Mouse (Mus musculus) sigmoid colon, adult 10 weeks (tissue): ENCODE measurements around the gene Pik3c2g. TPM values are rescaled to one million over a fixed set of nuclear protein-coding genes. Genes with fewer than 3 reads are reported as not detected.

Experiments used
- polyA plus RNA-seq: library from polyadenylated mRNA; stranded (reverse); fragments of 350-450 nt; fragmentation: Illumina TruSeq; extraction: RNeasy Lipid Tissue Mini Kit (QIAGEN cat#74804); gene quantifications from one replicate; pipeline ENCODE4 v1.2.3, GENCODE M21; 2014; ENCODE audit warnings: low read depth, low replicate concordance

The Pik3c2g gene
- 3.7 TPM for polyA plus RNA-seq

DNA sequence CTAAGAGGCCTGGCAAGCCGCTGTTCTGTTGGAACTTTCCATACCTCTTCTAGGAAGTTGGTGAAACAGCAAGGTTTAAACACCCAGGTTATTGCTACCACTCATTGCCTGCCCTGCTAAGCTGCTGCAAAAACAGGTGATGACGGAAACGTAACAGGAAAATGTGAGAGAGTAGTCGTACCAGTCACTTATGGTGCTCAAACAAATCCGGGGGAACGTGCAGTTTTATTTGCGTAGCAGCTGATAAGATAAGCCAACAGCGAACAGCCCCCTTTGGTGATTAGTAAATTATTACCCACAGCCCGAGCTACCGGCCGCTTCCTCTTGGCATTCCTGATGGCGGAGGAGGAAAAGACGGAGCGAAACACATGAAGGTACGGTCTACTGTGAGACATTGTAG is at the start of gene Pik3c2g:
TSS of gene Pik3c2g (plus strand) at position 330 of the 400 bp plus-strand sequence.

Other genes with a start within 250 kb of the Pik3c2g start
- 0.50 TPM for gene Rergl, start 85.2 kb upstream of the Pik3c2g start, polyA plus RNA-seq